Mouse (Mus musculus) liver, embryonic 14.5 days (tissue): ENCODE measurements around the gene Rinl.

Source experiments
- CTCF ChIP-seq: IDR thresholded peaks from 2 replicates; pipeline ENCODE4 v1.5.1; 2016; ENCODE audit warnings: antibody characterized with exemption, low read depth, control low read depth
- EP300 ChIP-seq: IDR thresholded peaks from 2 replicates; pipeline ENCODE4 v1.6.1; 2016; ENCODE audit warnings: antibody characterized with exemption, low read depth

DNA sequence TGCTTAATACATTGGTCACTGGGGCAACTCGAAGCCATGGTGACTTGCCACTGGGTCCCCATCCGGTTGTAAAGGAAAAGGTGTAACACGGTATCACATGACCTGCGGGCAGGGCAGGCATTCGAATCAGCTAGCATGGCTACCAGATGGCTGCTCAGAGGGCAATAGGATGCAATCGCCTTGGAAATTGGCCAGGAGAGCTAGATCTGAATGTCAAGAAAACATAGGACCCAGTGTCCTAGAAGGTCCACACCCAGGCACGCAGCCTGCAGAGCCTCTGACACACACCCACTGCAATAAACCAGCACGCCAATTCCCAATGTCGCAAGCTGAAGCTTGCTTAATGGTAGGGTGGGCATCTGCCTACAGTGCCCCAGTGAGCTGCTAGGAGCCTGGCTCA is 49.6 kb downstream of the Rinl start:
- TF ChIP-seq CTCF = no peak
- TF ChIP-seq EP300 = no peak
